Mouse (Mus musculus) embryonic fibroblast, embryonic 13.5 days (primary cell): ENCODE data around the gene Bspry. TPM values are rescaled to one million over a fixed set of nuclear protein-coding genes. Genes with fewer than 3 reads are reported as not detected.
A peak's percentile ranks its signal among the peaks of the same experiment; 100 is the strongest.

Experiments
- H3K27ac ChIP-seq: 2 replicates; pipeline ENCODE4 v1.5.1; 2012; ENCODE audit warnings: low read length, control low read depth, inconsistent platforms; ENCODE audit not compliant: insufficient read depth
- H3K4me1 ChIP-seq: 2 replicates; pipeline ENCODE4 v1.6.1; 2011; ENCODE audit warnings: low read length; ENCODE audit not compliant: control insufficient read depth, insufficient read depth
- H3K4me3 ChIP-seq: 2 replicates; pipeline ENCODE4 v1.5.1; 2011; ENCODE audit warnings: mild to moderate bottlenecking, control low read depth, low read length; ENCODE audit not compliant: insufficient read depth
- CTCF ChIP-seq: IDR thresholded peaks from 2 replicates; pipeline ENCODE4 v1.5.1; 2011; ENCODE audit warnings: mild to moderate bottlenecking, control low read depth, low read length, moderate library complexity, borderline replicate concordance; ENCODE audit not compliant: insufficient read depth
- POLR2A ChIP-seq: IDR thresholded peaks from 2 replicates; pipeline ENCODE4 v1.6.1; 2011; ENCODE audit warnings: low read depth, mild to moderate bottlenecking, control low read depth, low read length, moderate library complexity
- polyA plus RNA-seq: library from polyadenylated mRNA; stranded (reverse); fragments of >200 nt; gene quantifications from 2 replicates; pipeline ENCODE4 v1.2.4, GENCODE M21; 2011; ENCODE audit warnings: low read depth; ENCODE audit not compliant: missing spikeins, insufficient read length

Bspry gene
- polyA plus RNA-seq, 1 experiment = not detected

DNA sequence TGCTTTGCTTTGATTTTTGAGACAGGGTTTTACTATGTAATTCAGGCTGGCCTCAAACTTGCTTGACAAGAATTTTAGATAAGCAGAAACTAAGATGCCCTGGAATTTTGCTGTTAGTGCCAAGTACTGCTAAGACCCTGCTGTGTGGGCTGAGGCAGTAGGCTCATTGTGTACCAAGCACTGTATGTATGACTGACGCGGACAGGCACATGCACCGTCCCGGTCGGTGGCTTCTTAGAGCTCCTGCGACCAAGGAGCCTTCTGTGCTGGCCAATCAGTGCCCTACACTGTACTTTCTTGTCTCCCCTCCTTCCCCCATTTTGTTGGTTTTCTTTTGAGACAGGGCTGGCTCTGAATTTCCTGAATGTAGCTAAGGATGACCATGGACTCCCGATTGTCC, 35.1 kb downstream of the Bspry start:
- H3K27ac ChIP-seq = no peak overlapping the region
- peaks cover 15% of the 10 kb centered on the region; the same call in 1 of the 2 replicates for H3K4me1 ChIP-seq
- H3K4me3 ChIP-seq = no peak overlapping the region
- TF ChIP-seq CTCF (no peak), POLR2A (no peak)

DNA sequence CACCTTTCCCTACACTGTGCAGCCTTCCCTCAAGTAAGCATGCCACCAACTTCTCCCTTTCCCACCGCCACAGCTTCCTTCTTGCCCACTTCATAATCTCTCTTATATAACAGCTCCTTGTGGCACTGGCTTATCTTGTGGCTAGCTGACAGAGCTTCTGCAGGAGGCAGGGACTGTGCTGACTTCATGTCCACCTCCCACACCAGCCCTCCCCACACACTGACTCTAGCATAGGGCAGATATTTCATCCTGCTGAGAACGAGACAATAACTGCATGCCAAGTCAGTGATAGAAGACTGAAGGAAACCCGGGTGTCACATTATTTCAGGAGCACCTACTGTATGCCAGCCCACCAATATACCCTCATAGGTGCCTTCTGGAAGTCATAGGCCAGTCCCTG, 35.6 kb downstream of the Bspry start:
- H3K4me1 ChIP-seq = peaks cover 15% of the 10 kb centered on the region; the same call in 1 of the 2 replicates
- no peak overlapping the region for H3K4me3 ChIP-seq
- TF ChIP-seq CTCF = no peak
- TF ChIP-seq POLR2A = no peak
- no peak overlapping the region for H3K27ac ChIP-seq

DNA sequence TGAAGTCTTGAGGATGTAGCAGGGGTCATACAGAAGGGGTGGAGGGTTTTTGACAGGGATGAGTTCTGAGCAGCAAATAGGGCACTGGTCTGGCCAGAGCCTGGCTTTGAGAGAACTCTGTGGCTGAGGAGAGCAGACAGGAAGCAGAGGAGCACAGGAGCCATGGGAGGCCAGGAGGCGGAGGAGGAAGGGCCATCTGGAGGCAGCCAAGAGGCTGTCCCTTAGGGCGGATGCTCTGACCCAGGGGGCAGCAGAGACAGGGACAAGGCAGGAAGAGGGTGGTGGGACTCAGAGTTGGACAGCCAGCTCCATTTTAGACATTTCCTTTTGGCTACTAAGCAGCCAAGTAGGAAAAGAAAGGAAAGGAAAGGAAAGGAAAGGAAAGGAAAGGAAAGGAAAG, 36.2 kb downstream of the Bspry start:
- H3K4me1 ChIP-seq = peaks cover 15% of the 10 kb centered on the region; the same call in 1 of the 2 replicates
- no peak overlapping the region for H3K4me3 ChIP-seq
- TF ChIP-seq POLR2A = no peak
- no peak for TF ChIP-seq CTCF
- no peak overlapping the region for H3K27ac ChIP-seq

DNA sequence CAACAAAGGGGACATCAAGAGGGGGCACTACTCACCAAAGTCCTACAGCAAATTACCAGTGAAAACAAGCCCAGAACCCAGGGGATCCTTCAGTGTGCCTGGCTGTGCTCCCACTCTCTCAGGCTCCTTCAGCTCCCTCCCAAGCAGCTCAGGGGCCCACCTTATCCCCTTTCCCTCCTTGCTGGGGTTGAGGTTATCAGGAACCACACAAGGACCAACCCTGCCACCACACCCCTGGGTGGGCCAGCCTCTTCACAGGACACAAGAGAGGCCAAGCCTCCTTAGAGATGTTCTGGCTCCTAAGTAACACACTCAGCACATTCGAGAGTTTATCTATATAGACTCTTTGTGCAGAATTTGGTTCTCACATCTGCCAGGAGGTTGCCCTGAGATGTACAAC, 36.7 kb downstream of the Bspry start:
- H3K4me1 ChIP-seq = peaks cover 15% of the 10 kb centered on the region; the same call in 1 of the 2 replicates
- no peak overlapping the region for H3K4me3 ChIP-seq
- H3K27ac ChIP-seq = no peak overlapping the region
- TF ChIP-seq POLR2A = no peak
- no peak for TF ChIP-seq CTCF

DNA sequence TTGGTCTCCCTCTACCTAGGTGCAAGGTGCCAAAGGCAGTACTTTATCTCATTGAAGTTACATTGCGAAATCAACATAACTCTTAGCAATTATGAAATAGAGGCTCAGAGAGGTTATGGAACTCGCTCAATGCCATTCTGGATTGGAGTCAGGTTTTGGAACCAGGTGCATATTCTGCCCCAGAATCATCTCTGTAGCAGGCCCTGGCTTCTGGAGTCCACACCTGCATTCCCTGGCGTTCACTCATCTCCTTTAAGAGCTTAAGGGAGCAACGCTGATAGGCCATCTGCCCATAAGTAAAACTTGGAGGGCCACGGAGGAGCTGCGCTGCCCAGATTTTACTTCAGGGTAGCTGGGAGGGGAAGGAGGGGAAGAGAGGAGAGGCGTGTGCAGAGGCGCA, 37.2 kb downstream of the Bspry start:
- peaks cover 15% of the 10 kb centered on the region; the same call in 1 of the 2 replicates for H3K4me1 ChIP-seq
- TF ChIP-seq CTCF = no peak
- H3K4me3 ChIP-seq = no peak overlapping the region
- H3K27ac ChIP-seq = no peak overlapping the region

DNA sequence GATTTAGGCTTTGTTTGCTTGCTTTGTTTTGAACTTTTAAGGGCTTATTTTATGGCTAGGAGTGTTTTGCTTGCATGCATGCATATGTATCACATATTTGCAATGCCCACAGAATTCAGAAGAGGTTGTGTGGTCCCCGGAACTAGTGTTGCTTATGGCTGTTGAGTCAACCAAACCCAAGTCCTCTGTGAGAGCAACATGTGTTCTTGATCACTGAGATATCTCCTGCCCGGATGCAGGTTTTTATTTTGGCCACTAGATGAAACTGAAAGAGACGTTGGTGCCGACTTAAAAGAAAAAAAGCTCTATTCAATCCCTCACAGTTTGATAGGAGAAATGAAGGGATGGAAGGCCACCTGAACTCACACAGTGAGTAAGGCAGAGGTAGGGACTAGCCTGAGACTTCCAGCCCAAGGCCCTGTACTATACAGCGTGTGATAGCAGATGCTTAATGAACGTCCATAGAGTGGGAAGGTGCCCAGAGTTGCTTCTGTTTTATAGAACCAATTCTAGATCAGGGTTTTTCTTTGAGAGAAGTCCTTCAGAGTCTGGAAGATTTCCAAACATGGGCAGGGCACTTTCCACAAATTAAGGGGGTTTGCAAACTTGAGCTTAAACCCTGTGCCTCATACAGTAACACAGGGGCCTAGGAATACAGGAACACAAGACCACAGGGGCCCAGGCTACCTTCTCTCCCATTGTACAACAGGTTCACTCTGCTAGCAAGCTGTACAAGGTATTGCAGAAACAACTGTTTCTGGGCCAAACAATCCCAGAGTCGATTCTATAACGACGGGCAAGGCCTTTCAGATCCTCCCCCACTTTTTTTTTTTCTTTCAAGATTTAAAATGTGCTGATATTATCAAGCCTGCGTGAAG, 37.9 kb downstream of the Bspry start:
- TF ChIP-seq CTCF (no peak), POLR2A (no peak)
- Histone ChIP-seq H3K4me3 (no peak overlapping the region), H3K27ac (no peak overlapping the region), H3K4me1 (peaks cover 15% of the 10 kb centered on the region; the same call in 1 of the 2 replicates)

DNA sequence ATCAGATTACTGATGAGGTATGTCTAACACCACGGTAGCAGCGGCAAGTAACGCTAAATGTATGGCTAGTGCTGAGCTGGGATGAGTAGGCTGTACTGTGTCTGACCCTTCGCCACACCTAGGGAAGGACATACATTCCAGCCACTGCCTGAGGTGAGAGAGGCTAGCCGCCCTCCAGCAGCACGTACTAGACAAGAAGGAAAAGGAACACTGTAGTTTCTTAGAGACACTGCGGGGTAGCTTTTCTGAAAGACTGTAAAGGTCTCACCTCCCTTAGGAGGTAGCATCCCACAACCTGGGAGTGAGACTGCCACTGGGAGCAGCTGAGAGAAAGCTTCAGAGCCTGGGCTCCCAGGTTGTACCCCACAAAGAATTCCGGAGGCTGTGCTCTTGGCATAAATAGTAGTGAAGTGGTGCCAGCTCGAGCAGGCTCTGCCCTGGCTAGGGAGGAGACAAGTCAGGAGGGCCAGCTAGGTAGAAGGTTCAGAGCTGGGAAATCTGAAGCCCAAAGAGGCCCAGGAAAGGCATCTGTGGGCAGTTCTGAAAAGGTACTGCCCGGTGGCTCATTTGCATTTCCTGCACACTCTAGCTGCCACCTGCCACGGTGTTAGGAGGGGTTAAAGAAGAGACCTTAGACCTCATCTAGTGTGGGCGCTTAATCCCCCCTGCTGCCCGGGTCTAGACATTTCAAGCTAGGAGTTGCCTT, 38.7 kb downstream of the Bspry start:
- Histone ChIP-seq H3K27ac (no peak overlapping the region), H3K4me3 (peak overlapping the region; percentile 81), H3K4me1 (peaks cover 15% of the 10 kb centered on the region; the same call in 1 of the 2 replicates)
- no peak for TF ChIP-seq POLR2A
- no peak for TF ChIP-seq CTCF

DNA sequence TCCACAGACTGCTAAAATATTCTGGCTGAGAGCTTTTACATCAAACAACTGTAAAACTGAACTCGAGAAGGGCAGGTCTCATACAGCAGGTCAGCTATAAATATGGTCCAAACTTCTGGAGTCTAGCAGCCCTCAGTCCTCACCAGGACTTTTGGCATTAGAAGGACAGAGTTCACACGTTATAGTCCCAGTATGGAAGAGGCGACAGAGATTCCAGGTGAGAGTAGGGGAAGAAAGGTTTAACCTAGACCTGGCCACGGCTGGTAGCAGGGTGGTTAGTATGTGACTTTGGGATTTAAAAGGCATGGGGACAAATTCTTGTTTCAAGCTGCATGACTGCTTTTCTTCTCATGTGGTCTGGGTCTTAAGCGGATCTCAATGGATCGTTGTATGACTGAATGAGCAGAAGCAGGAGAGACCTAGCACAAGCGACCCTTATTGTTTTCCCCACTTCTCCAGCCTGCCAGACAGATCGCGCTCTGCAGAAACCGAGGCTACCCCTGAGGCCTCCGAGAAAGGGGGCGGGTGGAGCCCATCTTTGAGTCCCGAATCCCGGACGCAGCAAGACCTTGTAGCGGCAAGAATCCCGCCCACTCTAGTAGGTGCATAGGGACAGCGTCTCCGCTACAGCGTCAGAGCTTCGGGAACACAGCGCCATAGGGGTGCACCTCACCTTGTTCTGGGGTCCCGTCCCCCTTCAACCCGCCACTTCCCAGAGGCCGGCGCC, 39.4 kb downstream of the Bspry start:
- Histone ChIP-seq H3K27ac (peak overlapping the region; percentile 84), H3K4me1 (peaks cover 18% of the 10 kb centered on the region; the same call in 1 of the 2 replicates), H3K4me3 (peak overlapping the region; percentile 81)
- TF ChIP-seq POLR2A (no peak), CTCF (no peak)

DNA sequence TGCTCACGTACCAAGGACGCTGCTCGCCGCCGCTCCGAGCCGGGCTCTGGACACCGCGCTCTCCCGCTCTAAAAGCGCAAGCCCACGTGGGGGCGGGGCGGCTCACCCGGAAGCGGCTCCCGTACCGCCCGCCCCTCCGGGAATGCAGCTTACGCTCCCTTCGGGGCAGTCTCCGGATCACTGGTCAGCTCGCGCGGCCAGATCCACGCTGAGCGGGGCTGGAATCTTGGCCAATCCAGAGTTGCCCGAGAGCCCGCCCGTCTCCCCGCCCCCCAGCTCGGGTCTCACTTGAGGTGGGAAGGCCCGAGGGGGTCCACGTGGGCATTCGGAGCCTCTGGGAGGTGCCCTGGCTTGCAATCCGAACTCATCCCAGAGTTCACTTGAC, 40.0 kb downstream of the Bspry start, which contains the start of gene Alad:
Gene Alad, minus strand, starts transcription at position 70 of the 385 bp plus-strand sequence.
- H3K4me1 ChIP-seq = peaks cover 18% of the 10 kb centered on the region; the same call in 1 of the 2 replicates
- TF ChIP-seq CTCF (no peak), POLR2A (peak; percentile 80; the same call in 1 of the 2 replicates)
- peak within 1 kb of the TSS; percentile 84 for H3K27ac ChIP-seq
- peak within 1 kb of the TSS; percentile 81 for H3K4me3 ChIP-seq
